Mouse (Mus musculus): Measurements from ENCODE around the gene Adtrp. TPM values are rescaled to one million over a fixed set of nuclear protein-coding genes. Genes with fewer than 3 reads are reported as not detected.

Gene Adtrp
- polyA plus RNA-seq, 1 experiment from 2014 or later = 0.22 TPM

- peak overlapping the region; percentile 75 for H3K27ac ChIP-seq
- H3K4me1 ChIP-seq = peaks cover 6% of the 10 kb centered on the region
- H3K9ac ChIP-seq = no peak overlapping the region
- no peak overlapping the region for H3K4me2 ChIP-seq
- no peak overlapping the region for H3K4me3 ChIP-seq (replicated peaks)
- no peaks in the 10 kb centered on the region for H3K27me3 ChIP-seq
- no peaks in the 10 kb centered on the region for H3K36me3 ChIP-seq
- peak; percentile 64 for ATAC-seq (replicated peaks; ENCODE audit: low FRiP score)
- 32% methylated on average over 5 of the region's 5 CpGs for WGBS
- H3K9me3 ChIP-seq (replicated peaks) = no peaks in the 10 kb centered on the region
Measured at GRCm38 (mm10) chr13:41865071-41865470, 17.6 kb upstream of the Adtrp start.

GRCm38 (mm10) chr13:41860603-41861405 lies 13.3 kb upstream of the Adtrp start:
- Histone ChIP-seq H3K4me1 (peaks cover 8% of the 10 kb centered on the region), H3K9me3 (replicated peaks) (no peaks in the 10 kb centered on the region), H3K27me3 (no peaks in the 10 kb centered on the region), H3K9ac (no peak overlapping the region), H3K4me3 (replicated peaks) (no peak overlapping the region), H3K36me3 (no peaks in the 10 kb centered on the region), H3K27ac (no peak overlapping the region), H3K4me2 (no peak overlapping the region)
- WGBS = 93% methylated on average over 15 of the region's 15 CpGs
- ATAC-seq (replicated peaks; ENCODE audit: low FRiP score) = no peak

- no peak for ATAC-seq (replicated peaks; ENCODE audit: low FRiP score)
- H3K4me1 ChIP-seq = peaks cover 19% of the 10 kb centered on the region
- no peaks in the 10 kb centered on the region for H3K9me3 ChIP-seq (replicated peaks)
- no peak overlapping the region for H3K4me3 ChIP-seq (replicated peaks)
- no peak overlapping the region for H3K9ac ChIP-seq
- no peak overlapping the region for H3K27ac ChIP-seq
- 41% methylated on average over 13 of the region's 13 CpGs for WGBS
- H3K4me2 ChIP-seq = no peak overlapping the region
- H3K36me3 ChIP-seq = no peaks in the 10 kb centered on the region
- no peaks in the 10 kb centered on the region for H3K27me3 ChIP-seq
Measured at GRCm38 (mm10) chr13:41855206-41856185, 8.0 kb upstream of the Adtrp start.

GRCm38 (mm10) chr13:41850727-41851378 lies 3.4 kb upstream of the Adtrp start:
- no peak overlapping the region for H3K4me3 ChIP-seq (replicated peaks)
- no peak overlapping the region for H3K9ac ChIP-seq
- H3K9me3 ChIP-seq (replicated peaks) = no peaks in the 10 kb centered on the region
- WGBS = 78% methylated on average over 3 of the region's 3 CpGs
- no peak overlapping the region for H3K27ac ChIP-seq
- H3K4me1 ChIP-seq = peaks cover 24% of the 10 kb centered on the region
- ATAC-seq (replicated peaks; ENCODE audit: low FRiP score) = no peak
- no peaks in the 10 kb centered on the region for H3K36me3 ChIP-seq
- no peaks in the 10 kb centered on the region for H3K27me3 ChIP-seq
- H3K4me2 ChIP-seq = no peak overlapping the region

GRCm38 (mm10) chr13:41846516-41846915 lies 968 bp downstream of the Adtrp start:
- Histone ChIP-seq H3K27ac (no peak overlapping the region), H3K9me3 (replicated peaks) (no peaks in the 10 kb centered on the region), H3K4me1 (peaks cover 15% of the 10 kb centered on the region), H3K4me2 (no peak overlapping the region), H3K9ac (no peak overlapping the region), H3K36me3 (no peaks in the 10 kb centered on the region), H3K4me3 (replicated peaks) (no peak overlapping the region), H3K27me3 (no peaks in the 10 kb centered on the region)
- 56% methylated on average over 5 of the region's 5 CpGs for WGBS
- ATAC-seq (replicated peaks; ENCODE audit: low FRiP score) = no peak

GRCm38 (mm10) chr13:41845013-41845412 lies 2.5 kb downstream of the Adtrp start:
- no peak overlapping the region for H3K27ac ChIP-seq
- no peaks in the 10 kb centered on the region for H3K27me3 ChIP-seq
- no peaks in the 10 kb centered on the region for H3K9me3 ChIP-seq (replicated peaks)
- H3K4me1 ChIP-seq = peaks cover 11% of the 10 kb centered on the region
- no peak for ATAC-seq (replicated peaks; ENCODE audit: low FRiP score)
- H3K36me3 ChIP-seq = no peaks in the 10 kb centered on the region
- no peak overlapping the region for H3K4me3 ChIP-seq (replicated peaks)
- no peak overlapping the region for H3K9ac ChIP-seq
- H3K4me2 ChIP-seq = no peak overlapping the region
- WGBS = 66% methylated on average over 5 of the region's 5 CpGs

- Histone ChIP-seq H3K9me3 (replicated peaks) (no peaks in the 10 kb centered on the region), H3K9ac (no peak overlapping the region), H3K4me2 (no peak overlapping the region), H3K36me3 (no peaks in the 10 kb centered on the region), H3K27me3 (no peaks in the 10 kb centered on the region), H3K4me1 (peaks cover 11% of the 10 kb centered on the region), H3K27ac (no peak overlapping the region), H3K4me3 (replicated peaks) (no peak overlapping the region)
- WGBS = 65% methylated on average over 4 of the region's 4 CpGs
- ATAC-seq (replicated peaks; ENCODE audit: low FRiP score) = no peak
Measured at GRCm38 (mm10) chr13:41844071-41844470, 3.4 kb downstream of the Adtrp start.

- Histone ChIP-seq H3K27me3 (no peaks in the 10 kb centered on the region), H3K36me3 (no peaks in the 10 kb centered on the region), H3K4me2 (no peak overlapping the region), H3K9ac (no peak overlapping the region), H3K4me3 (replicated peaks) (no peak overlapping the region), H3K9me3 (replicated peaks) (no peaks in the 10 kb centered on the region), H3K4me1 (no peaks in the 10 kb centered on the region), H3K27ac (no peak overlapping the region)
- no peak for ATAC-seq (replicated peaks; ENCODE audit: low FRiP score)
- WGBS = 94% methylated on average over 8 of the region's 8 CpGs
Measured at GRCm38 (mm10) chr13:41833614-41834139, 13.8 kb downstream of the Adtrp start.

- no peaks in the 10 kb centered on the region for H3K27me3 ChIP-seq
- no peaks in the 10 kb centered on the region for H3K36me3 ChIP-seq
- no peak for ATAC-seq (replicated peaks; ENCODE audit: low FRiP score)
- H3K27ac ChIP-seq = no peak overlapping the region
- WGBS = 82% methylated on average over 8 of the region's 8 CpGs
- H3K4me3 ChIP-seq (replicated peaks) = no peak overlapping the region
- H3K9ac ChIP-seq = no peak overlapping the region
- H3K4me2 ChIP-seq = no peak overlapping the region
- no peaks in the 10 kb centered on the region for H3K9me3 ChIP-seq (replicated peaks)
- 0 out of 2 replicates have a peak, but pooled peaks cover 4% of the 10 kb centered on the region for H3K4me1 ChIP-seq
Measured at GRCm38 (mm10) chr13:41828296-41828754, 19.2 kb downstream of the Adtrp start.

GRCm38 (mm10) chr13:41827581-41827980 lies 19.9 kb downstream of the Adtrp start:
- H3K27ac ChIP-seq = no peak overlapping the region
- H3K36me3 ChIP-seq = no peaks in the 10 kb centered on the region
- 0 out of 2 replicates have a peak, but pooled peaks cover 4% of the 10 kb centered on the region for H3K4me1 ChIP-seq
- no peaks in the 10 kb centered on the region for H3K9me3 ChIP-seq (replicated peaks)
- no peak overlapping the region for H3K4me3 ChIP-seq (replicated peaks)
- ATAC-seq (replicated peaks; ENCODE audit: low FRiP score) = no peak
- H3K9ac ChIP-seq = no peak overlapping the region
- WGBS = 84% methylated on average over 5 of the region's 5 CpGs
- H3K27me3 ChIP-seq = no peaks in the 10 kb centered on the region
- H3K4me2 ChIP-seq = no peak overlapping the region

GRCm38 (mm10) chr13:41825379-41825966 lies 22.0 kb downstream of the Adtrp start:
- Histone ChIP-seq H3K4me1 (peaks cover 11% of the 10 kb centered on the region), H3K9me3 (replicated peaks) (no peaks in the 10 kb centered on the region), H3K27me3 (no peaks in the 10 kb centered on the region), H3K9ac (no peak overlapping the region), H3K4me2 (no peak overlapping the region), H3K27ac (no peak overlapping the region), H3K36me3 (no peaks in the 10 kb centered on the region), H3K4me3 (replicated peaks) (no peak overlapping the region)
- no peak for ATAC-seq (replicated peaks; ENCODE audit: low FRiP score)
- 71% methylated on average over 11 of the region's 11 CpGs for WGBS

Data from kidney, embryonic 15.5 days (tissue).